Mouse (Mus musculus): ENCODE data around the gene Gps2. TPM values are rescaled to one million over a fixed set of nuclear protein-coding genes. Genes with fewer than 3 reads are reported as not detected.
"Not testable (repeated sequence)": the region's sequence is repeated elsewhere in the genome, so short reads cannot be mapped to it uniquely, and the experiment has no call there.

Gps2 gene
- total RNA-seq, 2 experiments from 2014 or later, result 130 to 268 TPM

DNA sequence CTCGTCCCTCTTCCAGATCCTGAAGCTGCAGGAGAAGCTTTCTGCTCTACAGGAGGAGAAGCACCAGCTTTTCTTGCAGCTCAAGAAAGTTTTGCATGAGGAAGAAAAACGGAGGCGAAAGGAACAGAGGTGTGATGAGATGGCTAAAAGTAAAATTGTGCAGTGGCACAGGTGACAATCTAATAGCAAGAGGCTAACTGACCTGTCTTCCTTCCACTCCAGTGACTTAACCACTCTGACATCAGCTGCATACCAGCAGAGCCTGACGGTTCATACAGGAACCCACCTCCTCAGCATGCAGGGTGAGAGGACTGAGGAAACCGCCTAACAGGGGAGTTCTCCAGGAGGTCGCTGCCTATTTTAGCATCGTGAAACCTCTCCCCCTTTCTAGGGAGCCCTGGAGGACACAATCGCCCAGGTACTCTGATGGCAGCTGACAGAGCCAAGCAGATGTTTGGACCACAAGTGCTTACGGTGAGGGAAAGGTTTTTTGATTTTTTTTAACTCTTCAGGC lies 1.3 kb downstream of the Gps2 start:
- ATAC-seq (replicated peaks; ENCODE audit: low FRiP score, poor library complexity, severe bottlenecking), result no peak

DNA sequence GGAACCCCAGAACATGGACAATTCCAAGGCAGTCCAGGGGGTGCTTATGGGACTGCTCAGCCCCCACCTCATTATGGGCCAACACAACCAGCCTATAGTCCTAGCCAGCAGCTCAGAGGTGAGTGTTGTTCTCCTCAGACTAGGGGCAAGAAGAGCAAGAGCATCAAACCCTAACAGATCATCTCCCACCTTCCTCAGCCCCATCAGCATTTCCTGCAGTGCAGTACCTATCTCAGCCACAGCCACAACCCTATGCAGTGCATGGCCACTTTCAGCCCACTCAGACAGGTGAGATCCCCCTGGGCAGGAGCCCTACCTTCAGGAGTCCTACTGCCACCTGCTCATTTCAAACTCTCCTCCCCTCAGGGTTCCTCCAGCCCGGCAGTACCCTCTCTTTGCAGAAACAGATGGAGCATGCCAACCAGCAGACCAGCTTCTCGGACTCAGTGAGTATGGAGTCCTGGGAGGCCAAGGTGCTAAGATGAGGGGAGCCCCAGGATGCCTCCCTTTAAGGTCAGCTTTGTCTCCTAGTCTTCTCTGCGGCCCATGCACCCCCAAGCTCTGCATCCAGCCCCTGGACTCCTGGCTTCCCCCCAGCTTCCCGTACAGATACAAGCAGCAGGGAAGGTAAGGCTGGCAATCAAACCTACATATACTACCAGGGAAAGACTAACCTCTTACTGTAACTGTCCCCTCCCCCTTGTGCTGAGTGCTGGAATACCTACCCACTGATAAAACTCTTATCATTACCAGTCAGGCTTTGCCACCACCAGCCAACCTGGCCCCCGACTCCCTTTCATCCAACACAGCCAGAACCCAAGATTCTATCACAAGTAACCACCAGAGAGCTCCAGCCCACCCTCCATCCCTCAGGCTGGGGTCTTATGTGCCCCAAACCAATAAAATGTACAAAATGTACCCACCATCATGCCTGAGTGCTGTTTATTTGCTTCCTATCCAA lies 2.3 kb downstream of the Gps2 start:
- ATAC-seq (replicated peaks; ENCODE audit: low FRiP score, poor library complexity, severe bottlenecking), result peak; percentile 62

DNA sequence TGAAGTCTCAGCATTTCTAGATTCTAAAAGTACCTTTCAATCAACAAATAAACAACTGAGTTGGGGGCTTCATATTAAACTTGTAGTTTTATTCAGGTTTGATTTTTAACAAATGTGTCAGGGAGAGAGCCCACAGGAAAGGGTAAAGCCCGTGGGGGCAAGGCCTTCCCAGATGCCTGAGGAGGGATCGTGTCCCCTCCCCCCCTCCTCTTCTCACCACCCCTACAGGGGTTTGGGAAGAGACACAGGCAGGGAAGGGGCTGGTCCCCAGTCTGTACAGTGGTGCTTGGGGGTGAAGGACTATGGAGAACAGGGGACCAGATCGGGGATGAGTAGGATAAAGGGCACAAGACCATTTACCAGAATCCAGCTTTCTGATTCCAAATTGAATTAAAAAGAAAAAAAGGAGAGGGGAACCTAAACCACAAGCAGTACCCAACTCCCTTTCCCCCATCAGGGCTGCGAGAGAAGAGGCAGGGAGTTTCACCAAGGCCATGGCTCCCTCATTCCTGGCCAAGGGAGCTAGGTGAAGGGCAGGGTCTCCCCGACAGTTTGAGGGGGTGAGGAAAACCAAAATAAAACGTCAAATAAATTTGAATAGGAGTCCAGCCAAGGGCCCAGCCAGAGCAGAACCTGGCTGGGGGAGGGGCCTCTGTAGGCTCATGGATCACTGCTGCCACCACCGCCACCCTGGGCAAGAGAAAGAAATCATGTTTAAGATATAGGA lies 3.1 kb downstream of the Gps2 start:
- not testable (repeated sequence) for ATAC-seq (replicated peaks; ENCODE audit: low FRiP score, poor library complexity, severe bottlenecking)

DNA sequence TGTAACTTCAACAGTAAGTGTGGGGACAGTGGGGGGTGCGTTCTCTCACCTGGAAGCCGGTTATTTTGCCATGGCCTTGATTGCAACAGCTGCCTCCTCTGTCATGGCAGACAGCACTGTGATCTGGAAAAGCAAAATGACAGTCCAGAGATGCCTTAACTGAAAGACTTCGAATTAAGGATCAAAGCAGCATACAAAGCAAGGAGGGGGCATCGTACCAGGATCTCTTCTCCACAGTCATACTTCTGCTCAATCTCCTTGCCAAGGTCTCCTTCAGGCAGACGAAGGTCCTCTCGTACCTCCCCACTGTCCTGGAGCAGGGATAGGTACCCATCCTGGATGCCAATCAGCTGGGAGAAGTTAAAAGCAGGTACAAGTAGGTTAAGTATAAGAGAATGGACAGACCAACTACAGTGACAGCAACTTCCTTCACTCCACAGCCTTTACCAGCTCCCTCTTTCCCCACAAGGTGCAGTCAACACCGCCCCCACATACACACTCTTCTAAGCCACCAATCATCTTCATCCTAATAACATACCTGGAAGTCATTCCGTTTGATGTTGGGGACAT lies 3.8 kb downstream of the Gps2 start:
- ATAC-seq (replicated peaks; ENCODE audit: low FRiP score, poor library complexity, severe bottlenecking), result no peak

DNA sequence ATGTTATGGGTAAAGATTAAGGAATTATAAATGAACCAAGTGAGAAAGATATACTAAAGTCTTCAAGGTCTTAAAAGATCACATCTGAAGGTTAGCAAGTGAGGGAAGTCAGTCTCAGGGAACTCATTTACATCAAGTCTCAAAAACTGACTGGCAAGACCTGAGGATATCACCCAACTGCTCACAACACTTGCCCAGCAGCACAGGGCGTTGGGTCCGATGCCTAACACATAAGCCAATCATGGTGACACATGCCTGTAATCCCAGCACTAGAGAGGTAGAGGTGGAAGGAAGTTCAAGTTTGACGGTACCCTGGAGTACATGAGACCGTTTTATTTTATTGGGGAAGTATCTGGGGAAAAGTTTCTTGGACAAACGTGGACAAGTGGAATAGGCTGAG lies 4.4 kb downstream of the Gps2 start:
- ATAC-seq (replicated peaks; ENCODE audit: low FRiP score, poor library complexity, severe bottlenecking), result no peak

DNA sequence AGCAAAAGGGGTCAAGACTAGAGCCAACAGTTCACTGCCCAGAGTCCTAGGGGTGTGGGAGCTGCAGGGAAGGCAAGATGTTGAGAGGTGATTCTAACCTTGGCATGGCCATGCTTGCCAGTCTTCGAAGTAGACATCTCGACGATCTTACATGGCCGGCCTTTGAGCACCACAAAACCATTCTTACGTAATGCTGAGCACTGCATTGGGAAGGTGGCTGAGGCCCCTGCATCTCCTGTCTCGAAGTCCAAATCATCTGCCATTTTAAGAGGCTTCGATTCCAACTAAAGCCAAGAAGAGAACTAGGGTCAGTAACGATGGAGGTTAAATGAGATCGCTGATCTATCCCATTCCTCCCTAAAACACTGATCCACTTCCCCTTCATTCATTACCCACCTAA lies 5.4 kb downstream of the Gps2 start:
- ATAC-seq (replicated peaks; ENCODE audit: low FRiP score, poor library complexity, severe bottlenecking), result no peak

DNA sequence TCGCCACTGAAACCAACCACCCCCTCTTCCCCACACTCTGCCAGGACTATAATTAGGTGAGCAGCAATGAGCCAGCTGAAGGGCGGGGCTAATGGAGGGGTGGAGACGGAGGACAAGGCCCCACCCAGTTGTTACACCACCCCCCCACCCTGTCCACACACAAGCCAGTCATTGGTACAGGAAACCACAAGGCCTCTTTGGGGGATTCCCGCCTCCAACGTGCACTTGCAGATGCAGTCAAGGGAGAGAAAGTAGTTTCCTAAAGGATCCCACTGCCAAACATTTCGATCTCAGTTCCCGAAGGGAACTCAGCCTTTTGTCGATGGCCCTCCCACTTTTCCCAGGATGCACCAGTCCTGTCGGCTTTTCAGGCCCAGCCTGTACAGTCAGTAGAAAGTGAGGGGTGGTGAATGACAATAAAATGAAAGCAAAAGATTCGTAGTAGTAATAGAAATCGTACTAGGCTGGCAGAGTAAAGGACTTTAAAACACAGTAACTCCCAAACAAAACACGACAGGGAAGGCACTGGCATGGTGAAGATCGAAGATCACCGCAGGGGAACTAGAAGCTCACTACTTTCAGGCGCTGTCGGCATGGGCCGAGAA lies 6.1 kb downstream of the Gps2 start:
- peak; percentile 64 for ATAC-seq (replicated peaks; ENCODE audit: low FRiP score, poor library complexity, severe bottlenecking)

DNA sequence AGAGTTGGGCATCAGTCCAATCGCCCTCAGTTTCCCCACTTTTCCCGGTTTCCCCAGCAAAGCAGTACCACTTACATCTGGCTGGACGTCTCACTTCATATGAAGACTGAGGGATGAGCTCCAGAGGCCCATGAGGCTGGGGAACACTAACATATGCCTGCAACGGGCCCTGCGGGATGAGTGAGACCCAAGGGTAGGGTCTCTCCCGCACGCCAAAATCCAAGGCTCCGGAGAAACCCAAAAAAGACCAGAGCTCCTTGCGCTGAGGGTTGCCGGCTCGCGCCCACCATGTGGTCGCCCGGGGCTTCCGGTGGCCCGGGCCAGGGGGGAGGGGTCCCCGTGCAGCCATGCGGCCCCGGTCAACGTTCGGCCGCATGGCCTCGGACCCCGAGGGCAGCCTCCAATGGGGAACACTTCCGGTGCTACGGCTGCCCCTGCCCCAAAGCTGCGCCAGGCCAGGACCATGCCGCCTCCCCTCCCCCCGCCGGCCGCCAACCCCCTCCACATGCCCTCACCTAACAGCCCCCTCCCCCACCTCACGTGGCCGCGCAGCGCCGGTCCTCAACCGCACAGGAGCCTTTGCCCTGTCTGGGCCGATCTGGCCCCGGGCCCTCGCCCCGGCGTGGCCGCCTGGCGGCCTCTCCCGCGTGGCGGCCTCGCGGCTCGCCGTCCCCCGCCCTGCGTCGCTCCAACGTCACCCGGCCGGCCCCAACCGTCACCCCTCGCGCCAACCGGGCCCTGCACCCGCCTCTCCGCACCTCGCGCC lies 6.8 kb downstream of the Gps2 start:
- no peak for ATAC-seq (replicated peaks; ENCODE audit: low FRiP score, poor library complexity, severe bottlenecking)

DNA sequence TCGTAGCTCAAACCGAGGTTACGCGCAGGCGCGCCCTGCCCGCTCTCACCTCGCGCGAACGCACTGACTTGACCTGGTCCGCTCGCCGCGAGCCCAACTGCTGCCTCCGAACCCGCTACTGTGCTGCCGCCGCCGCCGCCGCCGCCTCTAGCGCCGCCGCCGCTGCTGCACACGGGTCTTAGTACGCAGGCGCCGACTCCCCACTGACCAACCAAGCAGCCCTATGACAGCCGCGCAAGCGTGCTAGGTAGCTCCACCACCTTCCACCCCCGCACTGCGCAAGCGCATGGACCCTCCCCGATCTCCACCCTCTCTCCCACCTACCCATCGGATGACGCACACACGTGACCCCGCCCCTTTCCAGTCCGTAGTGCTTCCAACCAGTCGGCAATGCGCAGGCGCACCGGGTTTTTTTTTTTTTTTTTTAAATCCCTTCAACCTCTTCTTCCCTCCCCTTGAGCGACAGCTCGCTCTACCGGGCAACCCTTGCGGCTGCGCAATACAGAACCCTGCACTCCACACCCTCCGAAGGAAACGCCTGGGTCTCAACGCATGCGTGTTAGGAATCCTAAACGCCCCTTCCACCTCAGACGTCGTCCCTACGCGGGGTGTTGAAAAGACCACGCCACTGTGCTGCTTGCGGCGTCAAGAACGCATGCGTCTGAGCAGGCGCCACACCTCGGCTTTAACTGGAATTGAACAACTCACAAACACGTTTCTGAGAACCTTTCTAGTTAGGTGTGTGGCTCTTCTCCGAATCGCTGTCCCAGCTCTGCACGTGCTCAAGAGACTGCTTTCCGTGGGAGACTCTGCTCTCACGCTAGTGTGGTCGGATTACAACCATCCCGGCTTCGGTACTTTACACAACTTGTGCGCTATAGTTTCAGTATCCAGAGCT lies 7.7 kb downstream of the Gps2 start, which contains the start of gene Eif5a:
Gene Eif5a, minus strand, starts transcription at position 845 of the 898 bp plus-strand sequence.
- ATAC-seq (replicated peaks; ENCODE audit: low FRiP score, poor library complexity, severe bottlenecking), result peak; percentile 78

DNA sequence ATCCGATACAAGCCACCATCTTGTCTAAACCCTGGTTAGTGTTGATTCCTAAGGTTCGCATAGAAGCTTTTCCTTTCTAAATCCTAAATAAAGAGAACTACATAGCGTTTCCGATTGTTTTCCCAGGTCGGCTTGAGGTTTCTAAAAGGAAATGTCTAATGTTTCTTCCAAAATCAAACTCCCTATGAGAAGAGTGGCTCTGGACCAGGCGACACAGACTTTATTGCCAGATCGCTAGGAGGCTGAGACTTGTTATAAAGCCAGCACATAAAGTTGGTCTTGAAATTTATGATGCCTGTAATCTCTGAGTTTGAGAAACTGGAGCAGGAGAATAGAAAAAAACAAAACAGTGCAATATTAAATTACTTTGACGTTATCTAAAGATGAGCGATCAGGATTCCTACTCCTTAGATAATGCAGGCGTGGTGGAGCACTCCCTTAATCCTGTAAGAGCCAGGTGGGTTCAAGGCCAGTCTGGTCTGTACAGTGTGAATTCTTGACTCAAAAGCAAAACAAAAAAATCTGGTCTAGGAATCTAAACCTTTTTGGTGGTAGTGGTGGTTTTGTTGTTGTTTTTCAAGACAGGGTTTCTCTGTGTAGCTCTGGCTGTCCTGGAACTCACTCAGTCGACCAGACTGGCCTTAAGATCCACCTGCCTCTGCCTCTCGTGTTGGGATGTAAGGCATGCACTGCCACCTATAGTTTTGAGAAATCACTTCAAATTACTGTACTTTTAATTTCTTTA lies 8.5 kb downstream of the Gps2 start:
- ATAC-seq (replicated peaks; ENCODE audit: low FRiP score, poor library complexity, severe bottlenecking), result no peak

DNA sequence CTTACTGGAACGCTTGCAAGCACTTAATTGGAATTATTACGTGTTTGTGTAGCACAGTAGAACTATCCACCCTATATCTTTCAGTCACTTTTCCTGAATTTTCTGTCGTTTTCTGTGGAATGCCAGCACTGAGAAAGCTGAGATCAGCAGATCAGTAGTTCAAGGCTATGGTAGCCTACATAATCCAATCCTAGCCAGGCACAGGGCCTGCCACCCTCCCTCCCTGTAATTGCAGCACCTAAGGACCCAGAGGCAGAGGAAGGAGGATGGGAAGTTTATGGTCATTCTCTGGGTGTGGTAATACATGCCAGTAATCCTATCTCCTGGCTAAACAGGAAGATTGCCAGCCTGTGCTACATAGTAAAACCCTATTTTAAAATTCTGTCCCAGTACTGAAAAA lies 9.1 kb downstream of the Gps2 start:
- no peak for ATAC-seq (replicated peaks; ENCODE audit: low FRiP score, poor library complexity, severe bottlenecking)

DNA sequence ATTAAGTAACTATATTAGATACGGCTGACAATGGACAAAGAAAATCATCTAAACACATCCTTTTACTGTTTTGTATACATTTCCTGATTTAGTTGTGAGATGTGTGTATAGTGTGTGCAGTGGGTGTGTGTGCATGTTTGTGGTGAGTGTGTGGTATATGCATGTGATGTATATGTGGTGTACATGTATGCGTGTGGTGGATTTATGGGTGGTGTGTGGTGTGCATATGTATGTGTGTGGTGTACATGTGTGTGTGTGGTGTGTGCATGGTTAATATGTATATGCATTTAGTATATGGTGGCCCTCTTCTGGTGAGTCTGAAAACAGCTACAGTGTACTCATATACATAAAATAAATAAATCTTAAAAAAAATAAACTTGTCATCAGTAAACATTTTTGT lies 13.8 kb downstream of the Gps2 start:
- ATAC-seq (replicated peaks; ENCODE audit: low FRiP score, poor library complexity, severe bottlenecking), result no peak

DNA sequence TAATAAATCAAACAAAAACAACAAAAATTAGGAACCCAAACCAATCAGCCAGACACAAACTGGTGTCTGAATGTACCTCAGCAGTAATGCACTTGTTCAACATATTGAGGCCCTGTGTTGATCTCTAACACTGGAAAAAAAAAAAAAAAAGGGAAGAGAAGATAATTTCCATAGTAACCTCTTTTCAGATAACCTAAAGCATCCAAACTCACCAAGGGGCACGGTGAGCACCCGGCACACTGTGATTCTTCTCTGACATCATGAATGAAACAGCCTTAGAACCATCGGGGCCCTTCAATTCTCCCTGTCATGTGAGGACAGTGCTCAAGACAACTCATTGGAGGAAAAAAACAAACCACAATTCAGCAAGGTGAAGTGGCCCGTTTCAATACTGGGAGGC lies 16.0 kb downstream of the Gps2 start:
- no peak for ATAC-seq (replicated peaks; ENCODE audit: low FRiP score, poor library complexity, severe bottlenecking)

DNA sequence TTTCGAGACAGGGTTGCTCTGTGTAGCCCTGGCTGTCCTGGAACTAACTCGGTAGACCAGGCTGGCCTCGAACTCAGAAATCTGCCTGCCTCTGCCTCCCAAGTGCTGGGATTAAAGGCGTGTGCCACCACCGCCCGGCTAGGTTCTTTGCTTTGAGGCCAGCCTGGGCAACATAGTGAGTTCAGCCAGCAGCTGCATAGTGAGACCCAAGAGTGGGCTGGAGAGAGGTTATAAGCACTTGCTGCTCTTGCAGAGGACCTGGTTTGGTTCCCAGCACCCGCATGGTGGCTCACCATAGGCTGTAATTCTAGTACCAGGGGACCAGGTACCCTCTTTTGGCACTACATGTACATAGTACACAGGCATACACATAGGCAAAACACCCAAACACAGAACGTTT lies 16.5 kb downstream of the Gps2 start:
- not testable (repeated sequence) for ATAC-seq (replicated peaks; ENCODE audit: low FRiP score, poor library complexity, severe bottlenecking)

DNA sequence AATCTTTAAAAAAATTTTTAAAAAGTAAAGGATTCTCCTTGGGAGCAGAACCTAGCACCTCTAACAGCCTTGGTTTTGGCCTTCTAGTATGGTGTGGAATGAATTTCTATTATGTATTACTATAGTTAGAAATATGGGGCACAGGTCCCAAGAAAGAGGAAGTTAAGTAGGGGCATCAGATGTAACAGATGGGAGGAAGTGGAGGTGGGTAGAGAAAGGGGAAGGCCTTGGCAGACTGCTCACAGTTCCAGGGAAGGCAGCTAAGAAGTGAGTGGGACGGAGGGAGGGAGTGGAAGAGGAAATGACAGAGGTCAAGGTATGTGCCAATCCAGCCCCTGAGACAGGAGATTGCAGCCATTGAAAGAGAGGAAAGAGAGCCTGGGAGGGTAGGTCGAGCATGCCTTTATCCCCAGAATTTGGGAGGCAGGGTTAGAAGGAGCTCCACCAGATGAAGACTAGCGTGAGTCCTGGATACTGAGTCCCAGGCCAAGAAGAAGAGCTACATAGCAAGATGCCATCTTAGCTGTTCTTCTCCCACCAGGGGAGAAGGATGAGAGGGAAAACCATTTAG lies 17.4 kb downstream of the Gps2 start:
- no peak for ATAC-seq (replicated peaks; ENCODE audit: low FRiP score, poor library complexity, severe bottlenecking)

DNA sequence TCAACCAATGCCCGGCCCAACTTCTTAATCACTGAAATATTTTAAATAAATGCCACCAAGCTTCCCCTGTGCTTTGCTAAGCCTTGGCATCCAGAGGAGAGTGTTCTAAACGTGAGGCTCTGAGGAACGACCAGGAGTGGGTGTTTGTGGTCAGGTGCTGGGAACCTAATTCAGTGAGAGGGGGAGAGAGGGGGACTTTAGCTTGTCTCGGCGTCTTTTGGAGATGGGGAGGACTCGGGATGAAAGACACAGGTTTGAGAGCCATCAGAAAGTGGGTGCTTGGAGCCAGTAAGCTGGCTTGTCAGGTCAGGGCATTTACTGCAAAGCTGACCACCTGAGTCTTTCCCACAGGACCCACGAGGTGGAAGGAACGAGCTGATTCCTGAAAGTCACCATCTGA lies 18.1 kb downstream of the Gps2 start:
- ATAC-seq (replicated peaks; ENCODE audit: low FRiP score, poor library complexity, severe bottlenecking), result no peak

DNA sequence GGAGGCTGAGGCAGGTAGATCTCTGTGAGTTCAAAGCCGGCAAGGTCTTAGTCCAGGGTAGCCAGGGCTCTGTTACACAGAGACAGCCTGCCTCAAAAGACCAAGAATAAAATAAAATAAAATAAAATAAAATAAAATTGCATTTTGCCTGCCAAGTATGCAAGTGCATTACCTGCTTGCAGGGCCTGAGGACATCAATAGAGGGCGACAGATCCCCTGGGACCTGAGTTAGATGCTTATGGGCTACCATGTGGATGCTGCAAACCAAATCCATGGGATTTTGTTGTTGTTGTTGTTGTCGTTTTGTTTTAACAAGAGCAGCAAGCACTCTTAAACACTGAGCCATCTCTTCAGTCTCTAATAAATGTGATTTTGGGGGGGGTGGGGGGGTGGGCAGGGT lies 18.6 kb downstream of the Gps2 start:
- no peak for ATAC-seq (replicated peaks; ENCODE audit: low FRiP score, poor library complexity, severe bottlenecking)

Measured in erythroid progenitor cell, adult 5-6 weeks (primary cell).